Mouse (Mus musculus) kidney, adult 2 months (tissue): Measurements from ENCODE around the gene Gm3159. TPM values are rescaled to one million over a fixed set of nuclear protein-coding genes. Genes with fewer than 3 reads are reported as not detected.
"Not testable (repeated sequence)": the region's sequence is repeated elsewhere in the genome, so short reads cannot be mapped to it uniquely, and the experiment has no call there.

ENCODE experiments used
- DNase-seq: peaks from one replicate; pipeline ENCODE4 v3.0.0; 2021
- H3K27ac ChIP-seq: fragments of 200-500 bp; 2 replicates; pipeline ENCODE4 v1.5.1; 2012; ENCODE audit warnings: low read depth, low read length, control low read depth, inconsistent platforms; ENCODE audit not compliant: insufficient read depth
- H3K27me3 ChIP-seq: fragments of 200-500 bp; replicated peaks from 2 replicates; pipeline ENCODE4 v1.6.1; 2012; ENCODE audit warnings: mild to moderate bottlenecking, moderate library complexity, low read length, inconsistent platforms; ENCODE audit not compliant: control insufficient read depth, insufficient read depth
- H3K36me3 ChIP-seq: fragments of 200-500 bp; 2 replicates; pipeline ENCODE4 v1.6.1; 2012; ENCODE audit warnings: mild to moderate bottlenecking, moderate library complexity, low read length, inconsistent platforms; ENCODE audit not compliant: control insufficient read depth, insufficient read depth
- H3K4me1 ChIP-seq: fragments of 200-500 bp; 2 replicates; pipeline ENCODE4 v1.6.1; 2011; ENCODE audit warnings: low read length; ENCODE audit not compliant: control insufficient read depth, insufficient read depth
- H3K4me3 ChIP-seq: fragments of 200-500 bp; 2 replicates; pipeline ENCODE4 v1.5.1; 2011; ENCODE audit warnings: mild to moderate bottlenecking, low read depth, low read length, control low read depth; ENCODE audit not compliant: insufficient read depth
- WGBS: fragments of 180-500 bp; shearing (Covaris S2); methylation state at CpG from one replicate; pipeline ENCODE4 v1.1.7; 2018; 5-methylcytosine and 5-hydroxymethylcytosine counted together
- polyA plus RNA-seq: library from polyadenylated mRNA; depleted of rRNA; stranded (reverse); fragments of >200 nt; gene quantifications from 2 replicates; pipeline ENCODE4 v1.2.3, GENCODE M21; 2012; rRNA removed

Gene Gm3159
- polyA plus RNA-seq = not detected in 2 replicates

GRCm38 (mm10) chr14:4397226-4397625, at the start of gene Gm3159:
TSS of gene Gm3159 (plus strand) at chr14:4397526.
- not testable (repeated sequence) for H3K36me3 ChIP-seq, H3K27me3 ChIP-seq, DNase-seq, H3K4me1 ChIP-seq, H3K27ac ChIP-seq, H3K4me3 ChIP-seq
- 44% methylated on average over 3 of the region's 3 CpGs for WGBS

DNA sequence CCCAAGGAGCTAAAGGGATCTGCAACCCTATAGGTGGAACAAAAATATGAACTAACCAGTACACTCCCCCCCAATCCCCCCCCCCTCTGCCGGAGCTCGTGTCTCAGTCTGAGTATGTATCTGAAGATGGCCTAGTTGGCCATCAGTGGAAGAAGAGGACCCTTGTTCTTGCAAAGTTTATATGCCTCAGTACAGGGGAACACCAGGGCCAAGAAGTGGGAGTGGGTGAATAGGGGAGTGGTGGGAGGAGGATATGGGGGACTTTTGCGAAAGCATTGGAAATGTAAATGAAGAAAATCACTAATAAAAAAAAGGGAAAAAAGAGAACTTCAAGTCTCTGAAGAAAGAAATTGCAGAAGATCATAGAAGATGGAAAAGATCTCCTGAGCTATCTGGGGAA, 28.3 kb upstream of the Gm3159 start:
- H3K27ac ChIP-seq, H3K4me1 ChIP-seq, H3K27me3 ChIP-seq, H3K4me3 ChIP-seq, DNase-seq, H3K36me3 ChIP-seq: not testable (repeated sequence)
- WGBS = 82% methylated on average over 3 of the region's 3 CpGs

DNA sequence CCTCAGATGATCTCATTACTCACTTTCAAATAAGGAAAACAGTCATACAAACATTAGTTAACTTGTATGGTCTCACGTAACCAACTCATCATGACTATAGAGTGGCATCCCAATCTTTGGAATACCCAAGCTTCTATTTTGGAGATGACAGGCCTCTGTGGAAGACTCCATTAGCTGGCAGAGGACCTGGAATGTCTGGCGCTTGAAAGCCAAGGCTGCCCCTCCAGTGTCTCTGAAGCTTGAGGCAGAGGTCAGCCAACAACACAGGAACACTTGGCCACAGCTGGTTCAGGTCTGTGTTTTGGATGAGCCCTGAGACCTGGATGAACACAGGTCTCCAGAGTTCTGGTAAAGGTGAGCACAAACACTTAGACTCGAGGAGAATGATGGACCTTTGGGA, 27.6 kb upstream of the Gm3159 start:
- not testable (repeated sequence) for H3K27ac ChIP-seq, H3K4me3 ChIP-seq, H3K27me3 ChIP-seq, H3K4me1 ChIP-seq, DNase-seq, H3K36me3 ChIP-seq
- 80% methylated on average over 3 of the region's 3 CpGs for WGBS

DNA sequence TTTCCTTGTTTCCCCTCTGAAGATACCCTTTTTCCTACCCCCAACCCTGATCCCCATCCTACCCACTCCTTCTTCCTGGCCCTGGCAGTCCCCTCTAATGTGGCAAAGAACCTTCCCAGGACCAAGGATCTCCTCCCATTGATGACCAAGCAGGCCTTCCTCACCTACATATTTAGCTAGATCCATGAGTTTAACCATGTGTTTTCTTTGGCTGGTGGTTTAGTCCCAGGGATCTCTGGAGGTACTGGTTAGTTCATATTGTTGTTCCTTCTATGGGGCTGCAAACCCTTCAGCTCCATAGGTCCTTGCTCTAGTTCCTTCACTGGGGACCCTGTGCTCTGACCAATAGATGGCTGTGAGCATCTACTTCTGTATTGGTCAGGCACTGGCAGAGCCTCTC, 19.5 kb upstream of the Gm3159 start:
- H3K4me3 ChIP-seq, H3K36me3 ChIP-seq, DNase-seq, H3K4me1 ChIP-seq, H3K27me3 ChIP-seq, H3K27ac ChIP-seq: not testable (repeated sequence)

- not testable (repeated sequence) for H3K36me3 ChIP-seq, H3K27ac ChIP-seq, H3K4me1 ChIP-seq, H3K27me3 ChIP-seq, DNase-seq, H3K4me3 ChIP-seq
These were observed 11.7 kb upstream of the Gm3159 start for GRCm38 (mm10) chr14:4385606-4386005.

GRCm38 (mm10) chr14:4392841-4393530, 4.3 kb upstream of the Gm3159 start:
- H3K27me3 ChIP-seq, H3K4me3 ChIP-seq, H3K36me3 ChIP-seq, H3K27ac ChIP-seq, H3K4me1 ChIP-seq, DNase-seq: not testable (repeated sequence)
- 85% methylated on average over 5 of the region's 6 CpGs for WGBS

DNA sequence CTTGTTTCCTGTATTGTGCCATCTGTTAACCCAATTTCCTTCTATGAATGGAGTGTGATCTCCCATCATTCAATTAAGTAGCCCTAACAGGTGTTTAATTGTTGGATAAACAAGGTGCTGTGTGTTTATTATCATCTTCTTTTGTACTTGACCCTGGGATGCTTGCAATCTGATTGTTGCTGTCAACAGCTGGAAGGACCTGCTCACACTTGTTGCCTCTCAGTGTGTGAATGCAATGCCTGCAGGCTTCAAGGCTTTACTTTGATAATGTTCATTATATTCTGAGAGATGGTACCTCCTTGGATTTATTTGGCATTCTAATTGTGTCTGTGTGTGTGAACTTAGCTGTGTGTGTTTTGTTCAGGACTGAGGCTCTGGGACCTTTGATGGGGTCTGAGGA, 1.3 kb downstream of the Gm3159 start:
- H3K27me3 ChIP-seq, H3K4me3 ChIP-seq, DNase-seq, H3K36me3 ChIP-seq, H3K4me1 ChIP-seq, H3K27ac ChIP-seq: not testable (repeated sequence)

DNA sequence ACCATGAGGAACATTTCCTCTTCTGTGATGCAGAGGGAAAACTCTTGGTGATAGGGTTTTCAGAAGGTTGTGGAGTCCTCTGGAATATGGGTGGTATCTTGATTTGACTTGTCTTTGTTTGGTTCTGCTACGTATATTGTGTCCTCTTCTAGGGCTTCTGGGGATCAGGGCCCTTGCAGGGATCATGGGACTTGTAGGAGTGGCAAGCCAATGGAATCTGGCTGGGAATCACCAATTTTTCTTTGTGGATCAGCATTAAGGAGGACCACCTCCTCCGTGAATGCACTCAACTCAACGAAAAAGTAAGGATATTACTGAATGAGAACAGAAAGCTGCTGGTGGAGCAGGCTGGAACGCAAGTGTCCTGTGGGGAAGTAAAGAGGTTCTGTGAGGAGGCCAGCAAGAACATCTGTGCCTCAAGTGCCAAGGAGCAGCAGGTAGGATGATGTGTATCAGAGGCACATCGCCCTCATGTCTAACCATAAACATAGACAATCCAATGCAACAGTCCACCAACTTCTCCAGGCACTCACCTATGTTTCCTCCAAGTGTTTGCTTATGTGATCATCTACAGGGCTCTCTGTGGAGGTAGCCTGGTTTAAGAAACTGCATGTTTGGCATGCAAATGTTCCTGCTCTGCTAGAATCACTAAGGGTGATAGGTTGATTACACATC, 2.9 kb downstream of the Gm3159 start:
- H3K4me3 ChIP-seq, DNase-seq, H3K4me1 ChIP-seq, H3K27me3 ChIP-seq, H3K36me3 ChIP-seq, H3K27ac ChIP-seq: not testable (repeated sequence)
- WGBS = 87% methylated on average over 5 of the region's 5 CpGs

- 65% methylated on average over 5 of the region's 5 CpGs for WGBS
- not testable (repeated sequence) for H3K27ac ChIP-seq, DNase-seq, H3K4me1 ChIP-seq, H3K4me3 ChIP-seq, H3K27me3 ChIP-seq, H3K36me3 ChIP-seq
These were observed 3.9 kb downstream of the Gm3159 start for GRCm38 (mm10) chr14:4401245-4401644.

GRCm38 (mm10) chr14:4403840-4404239, 6.5 kb downstream of the Gm3159 start:
- H3K27ac ChIP-seq, H3K36me3 ChIP-seq, DNase-seq, H3K4me1 ChIP-seq, H3K27me3 ChIP-seq, H3K4me3 ChIP-seq: not testable (repeated sequence)

DNA sequence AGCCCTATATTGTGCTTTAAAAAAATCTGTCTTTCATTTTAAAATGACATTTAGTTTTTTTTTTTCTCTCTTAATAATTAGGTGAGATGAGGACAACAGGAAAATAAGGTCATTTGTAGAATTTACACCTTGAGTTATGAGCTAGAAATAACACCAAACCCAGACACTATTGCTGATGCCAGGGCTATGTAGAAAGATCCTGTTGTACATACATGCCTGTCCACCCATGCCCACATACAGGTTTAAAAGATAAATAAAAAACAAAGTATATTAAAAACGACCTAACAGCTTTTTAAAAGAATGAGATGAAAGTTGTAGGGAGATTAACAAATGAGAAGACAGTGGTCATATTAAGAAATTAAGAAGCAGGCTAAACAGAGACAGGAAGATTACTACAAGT, 12.6 kb downstream of the Gm3159 start:
- WGBS = 46% methylated on average over 1 of the region's 1 CpGs
- not testable (repeated sequence) for H3K27me3 ChIP-seq, H3K27ac ChIP-seq, DNase-seq, H3K4me3 ChIP-seq, H3K4me1 ChIP-seq, H3K36me3 ChIP-seq
